Mouse (Mus musculus) heart, adult 2 months (tissue): ENCODE results near the gene Dhps. TPM values are rescaled to one million over a fixed set of nuclear protein-coding genes. Genes with fewer than 3 reads are reported as not detected.

ENCODE experiments used
- DNase-seq, 2 experiments: peaks; one replicate each; pipeline ENCODE4 v3.0.0; 2021
- H3K27ac ChIP-seq: fragments of 200-600 bp; 2 replicates; pipeline ENCODE4 v1.8.1; 2022
- H3K27me3 ChIP-seq: fragments of 200-500 bp; 2 replicates; pipeline ENCODE4 v1.6.1; 2012; ENCODE audit warnings: mild to moderate bottlenecking, low read length, inconsistent platforms, mixed read lengths; ENCODE audit not compliant: control insufficient read depth, insufficient read depth
- H3K36me3 ChIP-seq: fragments of 200-500 bp; 2 replicates; pipeline ENCODE4 v1.6.1; 2012; ENCODE audit warnings: low read length, inconsistent platforms; ENCODE audit not compliant: control insufficient read depth, insufficient read depth
- H3K4me1 ChIP-seq: fragments of 200-500 bp; 2 replicates; pipeline ENCODE4 v1.6.1; 2011; ENCODE audit warnings: low read length; ENCODE audit not compliant: control insufficient read depth, insufficient read depth
- H3K4me3 ChIP-seq: fragments of 200-600 bp; 2 replicates; pipeline ENCODE4 v1.8.1; 2022
- H3K79me2 ChIP-seq: fragments of 200-500 bp; replicated peaks from 2 replicates; pipeline ENCODE4 v1.6.1; 2012; ENCODE audit warnings: mild to moderate bottlenecking, inconsistent platforms, low read length, moderate library complexity, mixed read lengths; ENCODE audit not compliant: control insufficient read depth, insufficient read depth
- H3K9ac ChIP-seq: fragments of 200-500 bp; 2 replicates; pipeline ENCODE4 v1.6.1; 2012; ENCODE audit warnings: low read depth, mild to moderate bottlenecking, control low read depth, inconsistent platforms, low read length, mixed read lengths
- CTCF ChIP-seq: fragments of 200-600 bp; IDR thresholded peaks from 2 replicates; pipeline ENCODE4 v1.8.1; 2022; ENCODE audit warnings: antibody characterized with exemption, mild to moderate bottlenecking, moderate library complexity
- EP300 ChIP-seq: fragments of 200-500 bp; IDR thresholded peaks from 2 replicates; pipeline ENCODE4 v1.6.1; 2011; ENCODE audit warnings: low read depth, low read length, control low read depth; ENCODE audit not compliant: insufficient read depth
- POLR2A ChIP-seq: fragments of 200-500 bp; IDR thresholded peaks from 2 replicates; pipeline ENCODE4 v1.6.1; 2011; ENCODE audit warnings: mild to moderate bottlenecking, low read depth, low read length, control low read depth; ENCODE audit not compliant: insufficient read depth
- WGBS: fragments of 180-500 bp; shearing (Covaris S2); methylation state at CpG from one replicate; pipeline ENCODE4 v1.1.7; 2018; 5-methylcytosine and 5-hydroxymethylcytosine counted together
- intact Hi-C: fragments of 180-260 bp; cut with DNase I; formaldehyde crosslinking; loops from one replicate; pipeline ENCODE4 v1.15.1; 2025
- polyA plus RNA-seq: library from polyadenylated mRNA; depleted of rRNA; stranded (reverse); fragments of >200 nt; gene quantifications from 2 replicates; pipeline ENCODE4 v1.2.3, GENCODE M21; 2012
- total RNA-seq, 2 experiments: library from RNA; stranded (reverse); gene quantifications; 2 replicates each; pipeline ENCODE4 v1.2.3; 2021

Gene Dhps
- total and polyA plus RNA-seq, 3 experiments: 26.1 to 31.5 (median 29.4) TPM

DNA sequence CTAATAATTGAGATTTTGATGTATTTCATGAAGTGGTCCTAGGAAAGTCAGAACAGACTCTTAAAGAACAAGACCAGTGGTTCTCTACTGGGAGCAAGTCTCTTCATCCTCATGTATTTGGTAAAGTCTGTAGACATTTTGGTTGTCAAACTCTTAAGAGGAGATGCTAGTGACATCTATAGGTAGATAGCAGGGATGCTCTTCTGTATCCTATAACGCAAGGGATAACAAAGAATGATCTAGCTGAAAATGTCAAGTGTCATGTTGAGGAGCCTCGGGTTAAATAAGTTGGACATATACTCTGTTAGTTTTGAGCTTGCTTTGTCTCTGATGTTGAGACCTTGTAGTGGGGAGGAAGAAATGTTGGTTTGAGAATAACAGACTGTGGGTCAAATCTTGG is 43.6 kb upstream of the Dhps start:
- Histone ChIP-seq H3K4me3 (peak overlapping the region; percentile 87), H3K27me3 (no peaks in the 10 kb centered on the region), H3K27ac (peak overlapping the region; percentile 100), H3K79me2 (peaks cover 5% of the 10 kb centered on the region; the same call in 1 of the 2 replicates), H3K36me3 (peaks cover 9% of the 10 kb centered on the region), H3K9ac (peak overlapping the region; percentile 21; the same call in 1 of the 2 replicates), H3K4me1 (peaks cover 15% of the 10 kb centered on the region)
- no peak for DNase-seq
- TF ChIP-seq CTCF (no peak), EP300 (no peak), POLR2A (no peak)
- intact Hi-C loops: loop anchor here (10.0 kb wide), 1 partner anchor 53 kb away; the partner anchor contains the start of gene Junb
- WGBS: 8% methylated on average over 2 of the region's 2 CpGs

DNA sequence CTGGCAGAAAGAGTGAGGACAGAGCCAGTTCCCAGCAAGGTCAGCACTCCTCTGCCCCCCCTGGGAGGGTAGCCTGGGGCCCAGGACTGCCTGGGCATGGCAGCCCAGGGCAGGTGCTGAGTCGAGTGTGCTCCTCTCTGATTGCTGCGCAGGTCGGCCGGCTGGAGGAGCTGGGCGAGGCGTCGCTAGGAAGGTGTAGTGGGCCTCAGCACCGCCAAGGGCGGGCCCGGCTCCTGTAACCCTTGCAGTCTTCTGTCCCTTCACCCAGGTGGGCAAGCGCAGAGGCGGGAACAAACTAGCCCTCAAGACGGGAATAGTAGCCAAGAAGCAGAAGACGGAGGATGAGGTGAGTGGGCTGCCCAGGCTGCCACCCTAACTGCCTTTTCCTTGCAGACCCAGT is 42.3 kb upstream of the Dhps start:
- H3K4me1 ChIP-seq: peaks cover 13% of the 10 kb centered on the region
- H3K79me2 ChIP-seq: peaks cover 5% of the 10 kb centered on the region; the same call in 1 of the 2 replicates
- peaks cover 9% of the 10 kb centered on the region for H3K36me3 ChIP-seq
- WGBS: 71% methylated on average over 14 of the region's 14 CpGs
- no peaks in the 10 kb centered on the region for H3K27me3 ChIP-seq
- TF ChIP-seq CTCF (no peak), EP300 (no peak), POLR2A (no peak)
- intact Hi-C loops: loop anchor here (10.0 kb wide), 1 partner anchor 54 kb away; the partner anchor contains the start of gene Junb
- peak overlapping the region; percentile 24 for H3K27ac ChIP-seq
- H3K9ac ChIP-seq: no peak overlapping the region
- DNase-seq: peak in 1 of 2 experiments; percentile 28
- no peak overlapping the region for H3K4me3 ChIP-seq

- no peak overlapping the region for H3K4me3 ChIP-seq
- DNase-seq: no peak
- intact Hi-C loops: no loop called here
- no peaks in the 10 kb centered on the region for H3K27me3 ChIP-seq
- peaks cover 11% of the 10 kb centered on the region for H3K4me1 ChIP-seq
- H3K9ac ChIP-seq: no peak overlapping the region
- 61% methylated on average over 4 of the region's 4 CpGs for WGBS
- peak overlapping the region; percentile 67 for H3K27ac ChIP-seq
- peaks cover 3% of the 10 kb centered on the region; the same call in 1 of the 2 replicates for H3K79me2 ChIP-seq
- peaks cover 9% of the 10 kb centered on the region for H3K36me3 ChIP-seq
- TF ChIP-seq POLR2A: no peak
- no peak for TF ChIP-seq EP300
- TF ChIP-seq CTCF: no peak
These were observed 38.8 kb upstream of the Dhps start for GRCm38 (mm10) chr8:85032622-85033311.

GRCm38 (mm10) chr8:85033867-85034266 is 37.7 kb upstream of the Dhps start:
- WGBS: 65% methylated on average over 1 of the region's 1 CpGs
- H3K4me3 ChIP-seq: no peak overlapping the region
- H3K9ac ChIP-seq: no peak overlapping the region
- TF ChIP-seq CTCF (no peak), EP300 (no peak), POLR2A (no peak)
- DNase-seq: no peak
- H3K79me2 ChIP-seq: no peaks in the 10 kb centered on the region
- intact Hi-C loops: no loop called here
- peaks cover 9% of the 10 kb centered on the region for H3K36me3 ChIP-seq
- no peak overlapping the region for H3K27ac ChIP-seq
- H3K4me1 ChIP-seq: peaks cover 7% of the 10 kb centered on the region
- H3K27me3 ChIP-seq: no peaks in the 10 kb centered on the region

DNA sequence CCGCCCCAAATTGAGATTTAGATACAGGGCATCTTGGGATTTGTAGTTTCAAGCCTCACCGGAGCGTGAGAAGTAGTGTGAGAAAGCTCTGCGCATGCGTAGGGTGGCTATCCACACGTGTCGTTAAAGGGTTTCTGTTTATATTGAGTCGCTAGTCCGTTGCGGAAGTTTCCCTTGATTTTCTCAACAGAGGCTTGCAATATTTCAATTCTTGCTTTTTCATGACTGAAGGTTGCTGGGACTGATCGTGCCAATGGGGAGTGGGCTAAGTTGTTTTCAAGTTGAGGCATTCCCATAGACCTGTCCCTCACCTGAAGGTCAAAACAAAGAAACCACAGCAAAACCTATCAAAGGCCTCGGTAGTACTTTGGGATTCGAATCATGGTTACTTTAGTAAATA is 36.8 kb upstream of the Dhps start:
- H3K9ac ChIP-seq: peak overlapping the region; percentile 48; the same call in 1 of the 2 replicates
- no peaks in the 10 kb centered on the region for H3K27me3 ChIP-seq
- DNase-seq: peak; percentile 49 to 77
- H3K27ac ChIP-seq: peak overlapping the region; percentile 96
- TF ChIP-seq EP300 (no peak), POLR2A (peak; percentile 64; the same call in 1 of the 2 replicates)
- peaks cover 9% of the 10 kb centered on the region for H3K36me3 ChIP-seq
- intact Hi-C loops: loop anchor here (5.0 kb wide), 1 partner anchor 38 kb away; the partner anchor contains the start of gene Dhps
- peak overlapping the region; percentile 32 for H3K4me3 ChIP-seq
- no peaks in the 10 kb centered on the region for H3K79me2 ChIP-seq
- H3K4me1 ChIP-seq: peaks cover 7% of the 10 kb centered on the region
- WGBS: 2% methylated on average over 13 of the region's 13 CpGs
